Mouse (Mus musculus): ENCODE results near the gene Kbtbd2. TPM values are rescaled to one million over a fixed set of nuclear protein-coding genes. Genes with fewer than 3 reads are reported as not detected.

Gene Kbtbd2
- total RNA-seq, 2 experiments from 2014 or later, result 18.9 to 21.4 TPM

DNA sequence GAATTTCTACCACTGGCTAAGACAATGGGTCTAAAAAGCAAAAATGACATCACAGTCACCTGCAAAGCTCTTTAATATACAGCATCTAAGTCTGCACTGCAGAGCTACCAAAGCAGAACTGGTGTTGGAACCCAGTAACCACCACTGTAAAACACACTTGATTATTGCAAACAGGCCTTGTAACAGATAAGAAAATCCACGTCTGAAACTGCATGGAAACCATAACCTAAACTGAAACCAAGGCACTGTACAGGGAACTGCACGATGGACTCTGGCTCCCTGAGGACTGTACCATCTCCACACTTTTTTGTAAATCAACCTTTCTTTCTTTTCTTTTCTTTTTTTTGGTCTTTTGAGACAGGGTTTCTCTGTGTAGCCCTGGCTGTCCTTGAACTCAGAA is 9.9 kb downstream of the Kbtbd2 start:
- no peak for DNase-seq

DNA sequence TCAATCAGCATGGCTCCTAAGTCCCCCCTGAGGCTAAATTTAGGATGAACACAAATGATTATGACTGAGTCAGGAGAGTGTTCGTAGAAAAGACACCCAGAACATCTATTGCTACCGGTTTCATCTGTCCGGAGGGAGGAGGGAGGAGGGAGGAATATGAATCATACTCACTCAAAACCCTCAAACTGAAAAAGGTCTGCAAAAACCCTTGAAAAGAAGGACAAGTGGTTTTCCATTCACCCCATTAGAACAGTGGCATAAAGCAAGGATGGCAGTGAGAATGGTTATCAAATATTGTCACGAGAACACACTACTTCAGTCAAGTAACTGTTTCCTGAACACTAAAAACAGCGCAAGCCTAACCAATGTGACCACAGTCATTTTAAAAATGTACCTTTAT is 12.5 kb downstream of the Kbtbd2 start:
- DNase-seq, result no peak

DNA sequence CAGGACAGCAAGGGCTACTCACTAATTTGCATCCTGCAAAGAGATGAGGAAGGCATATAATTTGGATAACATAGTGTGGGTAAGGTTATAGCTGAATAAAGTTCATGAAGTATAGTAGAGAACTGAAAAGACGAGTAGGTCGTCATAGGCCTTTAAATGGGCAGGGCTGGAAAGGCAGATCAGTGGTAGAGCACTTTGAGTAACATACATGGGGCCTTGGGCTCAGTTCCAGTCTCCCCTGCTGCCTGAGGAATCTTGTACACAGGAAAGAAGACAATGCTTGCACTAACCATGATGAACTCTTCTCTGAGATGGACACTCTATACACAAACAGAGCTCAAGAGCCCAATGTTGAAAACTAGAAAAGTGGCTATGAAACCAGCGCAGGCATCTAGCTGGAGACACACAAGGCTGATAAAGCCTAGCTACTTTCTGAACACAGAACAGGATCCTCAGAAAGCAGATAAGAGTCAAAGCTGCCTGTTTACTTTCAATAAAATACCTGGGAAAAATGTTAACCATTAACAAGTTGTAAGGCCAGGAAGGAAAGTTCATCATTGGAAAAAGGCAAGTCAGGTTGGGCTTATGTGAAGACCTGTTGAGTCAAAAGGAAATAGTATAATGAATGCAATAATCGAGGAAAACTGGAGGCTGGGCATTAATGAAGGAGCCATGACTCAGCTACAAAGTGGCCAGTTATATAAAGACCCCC is 13.9 kb downstream of the Kbtbd2 start:
- no peak for DNase-seq

DNA sequence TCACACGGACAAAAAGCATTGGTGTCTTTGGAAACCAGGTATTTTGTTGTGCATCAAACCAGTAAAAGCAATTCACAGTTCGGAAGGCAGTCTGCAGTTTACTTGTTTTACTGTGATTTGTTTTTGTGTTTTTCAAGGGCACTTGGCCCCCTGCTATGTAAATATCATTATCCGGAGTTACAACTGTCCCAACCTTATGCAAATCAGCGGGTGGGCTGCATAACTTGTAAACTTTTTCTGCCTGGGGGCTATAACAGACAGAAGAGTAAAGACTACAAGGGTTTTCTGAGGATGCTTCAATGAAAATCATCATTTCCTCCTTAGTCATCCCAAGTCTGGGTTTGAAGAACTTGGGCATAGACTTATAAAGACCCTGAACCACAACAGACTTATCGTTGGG is 18.0 kb downstream of the Kbtbd2 start:
- no peak for DNase-seq

DNA sequence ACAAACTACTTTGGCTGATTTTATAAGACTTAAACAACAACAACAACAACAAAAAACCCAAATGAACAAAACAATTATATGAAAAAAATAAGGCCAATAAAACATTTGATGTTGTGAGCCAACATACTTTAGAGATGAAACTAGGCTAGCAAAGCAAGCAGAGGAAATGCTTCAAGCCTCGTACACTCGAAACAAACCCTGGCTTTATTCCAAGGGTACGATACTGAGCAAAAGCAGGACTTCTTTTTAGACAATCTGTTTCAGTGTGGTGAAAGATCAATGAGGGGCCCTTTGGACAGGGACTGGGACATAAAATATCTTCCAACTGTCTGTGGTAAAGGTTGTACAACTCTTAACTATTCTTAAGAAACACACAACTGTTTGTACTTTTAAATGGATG is 21.8 kb downstream of the Kbtbd2 start:
- DNase-seq, result no peak

DNA sequence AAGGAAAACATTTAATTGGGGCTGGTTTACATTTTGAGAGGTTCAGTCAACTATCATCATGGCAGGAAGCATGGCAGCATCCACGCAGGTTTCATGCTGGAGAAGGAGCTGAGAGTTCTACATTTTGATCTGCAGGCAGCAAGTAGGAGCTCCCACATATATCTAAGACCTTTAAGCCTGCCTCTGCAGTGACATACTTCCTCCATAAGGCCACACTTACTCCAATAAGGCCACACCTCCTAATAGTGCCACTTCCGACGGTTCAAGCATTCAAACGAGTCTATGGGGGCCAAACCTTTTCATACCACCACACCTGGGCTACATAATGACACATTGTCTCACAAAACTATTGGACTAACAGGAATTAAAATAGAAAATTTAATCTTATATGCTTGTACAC is 31.9 kb downstream of the Kbtbd2 start:
- no peak for DNase-seq

DNA sequence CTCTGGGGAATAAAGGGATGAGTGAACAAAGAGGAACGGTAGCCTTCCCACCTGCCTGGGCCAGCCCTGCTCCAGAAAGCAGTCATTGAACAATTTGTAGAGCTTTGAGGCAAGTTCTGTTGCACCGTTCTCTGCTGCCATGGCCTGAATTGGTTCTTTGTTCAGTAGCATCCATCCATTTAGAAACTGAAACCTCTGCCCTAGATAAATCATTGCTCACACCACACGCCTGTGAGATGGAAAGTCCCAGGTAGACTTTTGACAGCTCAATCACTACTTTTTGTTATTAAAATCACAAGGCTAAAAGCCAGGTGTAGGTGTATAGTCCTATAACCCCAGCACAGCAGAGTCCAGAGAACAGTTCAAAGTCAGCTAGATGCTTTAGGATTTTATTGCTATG is 32.3 kb downstream of the Kbtbd2 start:
- no peak for DNase-seq

DNA sequence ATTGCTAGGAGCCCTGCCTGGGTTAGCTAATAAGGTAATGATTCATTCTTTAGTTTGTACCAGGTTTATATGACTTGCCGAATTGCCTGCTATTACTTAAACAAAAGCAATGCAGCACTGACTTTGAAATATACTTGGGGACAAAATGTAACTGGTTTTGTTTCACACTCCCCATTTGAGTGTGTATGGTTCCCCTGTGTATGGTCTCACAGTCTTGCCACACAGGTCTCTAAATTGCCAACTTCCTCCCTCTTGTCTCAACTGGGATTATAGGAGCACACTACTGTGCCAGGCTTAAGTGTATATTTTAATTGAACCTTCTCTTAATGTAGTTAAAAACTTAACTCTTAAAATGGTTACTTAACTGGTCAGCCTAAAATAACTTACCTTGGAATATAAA is 38.3 kb downstream of the Kbtbd2 start:
- DNase-seq, result no peak

DNA sequence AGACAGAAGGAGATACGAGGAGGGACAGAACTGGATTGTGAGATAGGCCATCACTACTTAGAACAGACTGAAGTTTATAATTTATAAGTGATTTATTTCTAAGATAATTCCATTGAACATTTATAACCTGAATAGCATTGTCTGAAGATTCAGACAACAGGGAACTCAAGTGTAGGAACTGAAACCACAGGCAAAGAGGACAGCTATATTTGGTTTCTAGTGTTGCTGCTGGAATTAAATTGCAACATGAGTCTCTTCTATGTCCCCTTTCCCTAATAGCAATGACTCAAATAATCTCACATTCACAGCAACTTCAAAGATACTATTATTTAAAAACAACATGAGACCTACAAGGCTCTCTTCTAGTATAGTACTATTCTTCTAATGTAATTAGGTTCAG is 41.5 kb downstream of the Kbtbd2 start:
- DNase-seq, result no peak

DNA sequence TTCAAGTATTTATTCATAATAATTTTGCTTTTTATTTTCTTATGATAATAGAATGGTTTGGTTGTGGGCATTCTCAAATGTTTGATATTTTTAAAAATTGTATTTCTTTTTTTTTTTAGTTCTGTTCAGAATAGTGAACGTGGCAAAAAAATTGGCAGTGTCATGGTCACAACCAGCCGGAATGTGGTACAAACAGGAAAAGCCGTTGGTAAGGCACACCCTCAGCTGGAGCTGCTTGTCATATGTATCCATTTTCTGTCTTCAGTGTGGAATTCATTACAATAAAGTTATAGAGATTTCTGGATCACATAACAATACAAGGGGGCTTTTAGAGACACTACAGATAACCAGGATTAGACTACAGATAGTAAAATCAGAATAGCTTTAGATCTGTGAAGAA is 43.9 kb downstream of the Kbtbd2 start:
- DNase-seq, result no peak

DNA sequence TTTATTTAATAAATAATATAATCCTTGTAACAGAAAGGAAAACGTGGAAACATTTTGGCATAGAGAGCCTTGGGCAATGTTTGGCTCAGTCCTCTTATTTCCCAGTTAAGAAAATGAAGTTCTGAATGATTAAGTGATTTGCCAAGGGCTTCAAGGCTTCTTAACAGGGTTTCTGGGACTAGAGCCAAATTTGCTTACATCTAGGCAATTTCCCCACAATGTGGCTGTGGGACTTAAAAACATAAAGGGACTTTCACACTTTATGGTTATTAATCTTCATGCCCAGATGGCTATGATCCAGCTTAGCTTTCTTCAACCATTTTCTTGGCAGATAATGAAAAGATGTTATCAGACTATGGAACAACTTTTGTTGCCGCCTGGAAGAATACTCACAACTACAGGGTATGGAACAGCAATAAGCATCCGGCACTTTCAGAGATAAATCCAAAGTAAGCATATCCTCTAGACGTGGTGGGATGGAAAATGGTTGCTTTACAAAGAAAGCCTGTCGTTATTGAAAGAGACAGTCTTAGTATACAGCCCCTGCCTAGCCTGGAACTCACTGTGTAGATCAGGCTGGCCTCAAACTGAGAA is 51.6 kb downstream of the Kbtbd2 start:
- DNase-seq, result no peak

DNA sequence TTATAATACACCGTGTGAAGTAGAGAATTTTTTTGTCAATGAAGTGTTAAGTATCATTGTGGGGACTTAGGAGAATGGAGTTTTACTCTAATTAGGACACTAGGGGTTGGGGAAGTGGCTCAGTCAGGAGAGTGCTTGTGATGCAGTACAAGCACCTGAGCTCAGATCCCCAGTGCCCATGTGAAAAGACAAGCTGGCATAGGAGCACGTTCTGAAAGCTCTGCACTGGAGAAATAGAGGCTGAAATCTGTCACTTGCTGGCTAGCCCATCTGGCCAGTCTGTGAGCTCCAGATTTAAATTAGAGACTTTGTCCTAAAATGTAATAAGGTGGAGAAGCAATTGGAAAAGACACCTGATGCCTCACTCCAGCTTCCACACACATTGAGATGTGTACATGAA is 65.1 kb downstream of the Kbtbd2 start:
- no peak for DNase-seq

Other genes starting within 250 kb of the Kbtbd2 start
- gene Pde1c, start 228.7 kb downstream of the Kbtbd2 start, total RNA-seq (2021), result under 1 TPM; 0.59 to 0.90 TPM
- 10 to 100 TPM; 13.2 to 13.9 TPM for gene Lsm5, start 93.1 kb downstream of the Kbtbd2 start, total RNA-seq (2021)
- 1 to 10 TPM; 4.4 to 4.8 TPM for gene Avl9, start 82.9 kb downstream of the Kbtbd2 start, total RNA-seq (2021)
- gene Fkbp9, start 34.2 kb upstream of the Kbtbd2 start, total RNA-seq (2021), result 10 to 100 TPM; 48.1 to 54.0 TPM
- 10 to 100 TPM; 48.6 to 69.3 TPM for gene Nt5c3, start 126.1 kb upstream of the Kbtbd2 start, total RNA-seq (2021)
- under 1 TPM in 1 of 2 experiments, not detected in 1; 0.21 TPM for gene Vmn1r4, start 126.2 kb upstream of the Kbtbd2 start, total RNA-seq (2021)
- not detected for gene Vmn1r5, start 172.5 kb upstream of the Kbtbd2 start, total RNA-seq (2021)
- gene Vmn1r6, start 199.4 kb upstream of the Kbtbd2 start, total RNA-seq (2021), result not detected
- gene Vmn1r7, start 227.5 kb upstream of the Kbtbd2 start, total RNA-seq (2021), result not detected
- gene Vmn1r8, start 234.5 kb upstream of the Kbtbd2 start, total RNA-seq (2021), result not detected